Mouse (Mus musculus) adrenal gland, adult 18-20 months (tissue): ENCODE results near the gene Mrm2. TPM values are rescaled to one million over a fixed set of nuclear protein-coding genes. Genes with fewer than 3 reads are reported as not detected.
"Not testable (repeated sequence)": the region's sequence is repeated elsewhere in the genome, so short reads cannot be mapped to it uniquely, and the experiment has no call there.

Experiments used
- DNase-seq, 2 experiments: peaks; one replicate each; pipeline ENCODE4 v3.0.0; 2021 to 2022; ENCODE audit warnings: low spot score in 2 of 2
- long read RNA-seq, 2 experiments: library from polyadenylated mRNA; stranded (forward); transcript quantifications; one replicate each; pipeline ENCODE4 v2.0.0; 2021
- total RNA-seq, 2 experiments: library from RNA; stranded (reverse); gene quantifications; 1 replicate in 1 of 2; 2 replicates in 1 of 2; pipeline ENCODE4 v1.2.3; 2021

Mrm2 gene
- total RNA-seq, result 10 to 100 TPM; 13.3 to 14.8 TPM
- long read RNA-seq, experiment 1, partial matches to known transcripts, result 0 of 3 reads
- long read RNA-seq, experiment 1, other reads (novel, unspliced or antisense), result 0 of 3 reads
- long read RNA-seq, experiment 2, transcript Mrm2-201 (3 exons, 1,443 nt), result major isoform, 24 of 27 reads
- long read RNA-seq, experiment 2, partial matches to known transcripts, result 1 of 27 reads
- long read RNA-seq, experiment 2, other reads (novel, unspliced or antisense), result 2 of 27 reads

GRCm38 (mm10) chr5:140331615-140332512 lies at the start of gene Mrm2:
Gene Mrm2, minus strand, starts transcription at chr5:140331898.
- DNase-seq, result peak; percentile 82 to 88

GRCm38 (mm10) chr5:140381156-140381555 lies 49.5 kb upstream of the Mrm2 start:
- DNase-seq, result peak in 1 of 2 experiments; percentile 15

- DNase-seq, result peak in 1 of 2 experiments; percentile 23
Observed at GRCm38 (mm10) chr5:140379299-140379698, 47.6 kb upstream of the Mrm2 start.

- DNase-seq, result no peak
Observed at GRCm38 (mm10) chr5:140378121-140378853, 46.6 kb upstream of the Mrm2 start.

GRCm38 (mm10) chr5:140375249-140375829 lies 43.6 kb upstream of the Mrm2 start:
- DNase-seq, result no peak

- DNase-seq, result no peak
Observed at GRCm38 (mm10) chr5:140374226-140374625, 42.5 kb upstream of the Mrm2 start.

- DNase-seq, result no peak
Observed at GRCm38 (mm10) chr5:140373711-140374110, 42.0 kb upstream of the Mrm2 start.

- no peak for DNase-seq
Observed at GRCm38 (mm10) chr5:140371671-140372070, 40.0 kb upstream of the Mrm2 start.

- no peak for DNase-seq
Observed at GRCm38 (mm10) chr5:140370446-140371254, 39.0 kb upstream of the Mrm2 start.

- DNase-seq, result no peak
Observed at GRCm38 (mm10) chr5:140369466-140369865, 37.8 kb upstream of the Mrm2 start.

GRCm38 (mm10) chr5:140368926-140369325 lies 37.2 kb upstream of the Mrm2 start:
- DNase-seq, result no peak

GRCm38 (mm10) chr5:140368126-140368525 lies 36.4 kb upstream of the Mrm2 start:
- not testable (repeated sequence) for DNase-seq

- no peak for DNase-seq
Observed at GRCm38 (mm10) chr5:140364415-140364814, 32.7 kb upstream of the Mrm2 start.

- no peak for DNase-seq
Observed at GRCm38 (mm10) chr5:140359930-140360674, 28.4 kb upstream of the Mrm2 start.

- no peak for DNase-seq
Observed at GRCm38 (mm10) chr5:140357466-140357865, 25.8 kb upstream of the Mrm2 start.

- no peak for DNase-seq
Observed at GRCm38 (mm10) chr5:140355934-140356333, 24.2 kb upstream of the Mrm2 start.

GRCm38 (mm10) chr5:140352352-140352751 lies 20.7 kb upstream of the Mrm2 start:
- no peak for DNase-seq

GRCm38 (mm10) chr5:140350731-140351497 lies 19.2 kb upstream of the Mrm2 start:
- no peak for DNase-seq

GRCm38 (mm10) chr5:140349882-140350281 lies 18.2 kb upstream of the Mrm2 start:
- no peak for DNase-seq
